Mouse (Mus musculus) lung, adult 2 months (tissue): ENCODE results near the gene Erp29.

Experiments used
- CTCF ChIP-seq: fragments of 200-500 bp; IDR thresholded peaks from 2 replicates; pipeline ENCODE4 v1.5.1; 2011; ENCODE audit warnings: mild to moderate bottlenecking, low read length, control low read depth; ENCODE audit not compliant: insufficient read depth
- POLR2A ChIP-seq: fragments of 200-500 bp; IDR thresholded peaks from 2 replicates; pipeline ENCODE4 v1.6.1; 2011; ENCODE audit warnings: low read depth, mild to moderate bottlenecking, control low read depth, low read length, borderline replicate concordance; ENCODE audit errors: extremely low read depth

DNA sequence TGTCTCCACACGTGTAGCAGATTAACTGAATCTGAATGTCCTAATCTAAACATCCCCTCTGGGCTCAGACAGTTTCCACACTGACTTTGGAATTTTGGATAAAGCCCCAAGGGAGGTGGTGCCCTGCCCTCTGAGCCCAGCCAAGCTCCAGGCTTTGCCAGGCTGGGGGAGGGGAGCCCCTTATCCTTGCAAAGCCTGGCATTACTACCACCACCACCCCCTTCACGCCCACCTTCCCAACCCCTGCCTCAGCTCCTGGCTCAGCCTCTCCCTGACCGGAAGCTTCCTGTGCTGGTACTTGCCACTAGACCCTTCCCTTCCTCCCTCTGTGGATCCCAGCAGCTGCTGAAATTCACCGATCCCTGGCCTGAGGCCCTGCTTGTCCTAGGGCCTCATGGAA is 65.2 kb downstream of the Erp29 start:
- TF ChIP-seq CTCF: no peak
- no peak for TF ChIP-seq POLR2A
